Mouse (Mus musculus): ENCODE measurements at regions not wholly inside any gene's neighbourhood (a gene's known extent, or its start where the extent isn't known, plus 50 kb on each side); places are given as distances from the start of the nearest gene placed in this dataset.

GRCm38 (mm10) chr1:168497801-168498200, 65.7 kb upstream of the Pbx1 start:
- TF ChIP-seq CTCF (IDR thresholded peaks at IDR 0.05; ENCODE audit: control insufficient read depth, insufficient read depth, insufficient read length) = no peak
- no peak for TF ChIP-seq MYOG (IDR thresholded peaks at IDR 0.05; ENCODE audit: control insufficient read depth, extremely low read depth, insufficient read length)
- no peak for TF ChIP-seq USF1 (IDR thresholded peaks at IDR 0.05; ENCODE audit: low read depth)
